Mouse (Mus musculus): Measurements from ENCODE around the gene Ckmt1.

- TF ChIP-seq CTCF (IDR thresholded peaks at IDR 0.05; ENCODE audit: borderline replicate concordance, extremely low read depth, insufficient read depth, insufficient read length): no peak
- no peak for TF ChIP-seq POLR2A (IDR thresholded peaks at IDR 0.05; ENCODE audit: borderline replicate concordance, extremely low read depth, insufficient read depth, insufficient read length, poor library complexity, severe bottlenecking)
Observed at GRCm38 (mm10) chr2:121358381-121358780, 867 bp downstream of the Ckmt1 start.
